Comparison of ENCODE assay signal across 24 mouse cellular contexts in the genomic region with DNA sequence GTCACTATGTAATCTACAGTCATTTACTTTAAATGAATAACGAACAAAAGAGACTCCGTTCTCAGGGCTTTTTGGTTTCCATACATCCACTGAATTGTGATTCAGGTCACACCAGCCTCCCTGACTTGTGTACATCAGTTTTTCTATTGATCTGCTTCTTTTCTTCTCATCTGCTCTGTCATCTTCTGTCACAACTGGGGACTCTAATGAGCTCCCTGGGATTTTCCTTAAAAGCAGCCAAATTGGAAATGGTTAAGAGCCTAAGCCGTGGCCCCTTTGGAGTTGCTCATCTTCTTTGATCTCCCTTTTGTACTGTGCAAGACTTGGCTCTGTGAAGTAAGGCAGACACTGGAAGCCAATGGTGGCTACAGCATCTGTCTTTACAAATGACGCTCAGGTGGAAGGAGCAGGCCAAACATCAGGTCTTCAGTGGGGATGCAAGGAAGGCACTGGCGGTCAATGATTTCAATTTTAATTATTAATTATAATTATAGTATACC.
"Had no signal": no experiment of that assay in that cellular context is flagged by ENCODE, and none has a peak within 500 bp of the region (broad histone marks: within the 10 kb centered on the region; RNA-seq: fewer than 3 reads in every experiment).

No protein-coding gene starts in this region.

- H3K4me1 ChIP-seq: liver, embryonic 12.5 days; liver, embryonic 15.5 days; megakaryocyte, embryonic 14.5 days; neural tube, embryonic 12.5 days; neural tube, embryonic 15.5 days had no signal

- H3K27me3 ChIP-seq: limb, embryonic 13.5 days; liver, embryonic 12.5 days; liver, embryonic 15.5 days; lung, embryonic 15.5 days; neural tube, embryonic 15.5 days had no signal

- ATAC-seq: intestine, embryonic 16.5 days; liver, embryonic 12.5 days had no signal

- H3K36me3 ChIP-seq: limb, embryonic 10.5 days; limb, embryonic 13.5 days; liver, embryonic 12.5 days; liver, embryonic 15.5 days; lung, embryonic 15.5 days; neural tube, embryonic 12.5 days; neural tube, embryonic 15.5 days had no signal

- DNase-seq: kidney, adult 2 months; kidney, postnatal 25 days; layer of hippocampus, adult 9-11 months; liver; lung, adult 18-20 months; lung, postnatal 10 days; lung, postnatal 36 days; right cerebral cortex, adult 18-20 months; right cerebral cortex, postnatal 14 days; right cerebral cortex, postnatal 4 days; thymus, adult 2 months; thymus, postnatal 25 days had no signal

- H3K9ac ChIP-seq: limb, embryonic 13.5 days; liver, embryonic 12.5 days; liver, embryonic 15.5 days; lung, embryonic 15.5 days; neural tube, embryonic 12.5 days; neural tube, embryonic 15.5 days had no signal

- H3K4me2 ChIP-seq: limb, embryonic 13.5 days; liver, embryonic 12.5 days; liver, embryonic 15.5 days; lung, embryonic 15.5 days; neural tube, embryonic 12.5 days; neural tube, embryonic 15.5 days had no signal

- H3K27ac ChIP-seq: kidney, postnatal 0 days; layer of hippocampus, adult 2 months; limb, embryonic 10.5 days; limb, embryonic 13.5 days; liver, embryonic 12.5 days; liver, embryonic 15.5 days; lung, embryonic 15.5 days; neural tube, embryonic 12.5 days; neural tube, embryonic 15.5 days; stomach, postnatal 0 days had no signal

- H3K4me3 ChIP-seq: layer of hippocampus, adult 2 months; limb, embryonic 10.5 days; limb, embryonic 13.5 days; liver, embryonic 12.5 days; liver, embryonic 15.5 days; lung, embryonic 15.5 days; megakaryocyte, embryonic 14.5 days; neural tube, embryonic 12.5 days; neural tube, embryonic 15.5 days had no signal

- H3K9me3 ChIP-seq: limb, embryonic 10.5 days; limb, embryonic 13.5 days; liver, embryonic 12.5 days; liver, embryonic 15.5 days; lung, embryonic 15.5 days; neural tube, embryonic 12.5 days; neural tube, embryonic 15.5 days had no signal
